Mouse (Mus musculus) G1E-ER4 (cell line): ENCODE measurements around the gene Gnb1. TPM values are rescaled to one million over a fixed set of nuclear protein-coding genes. Genes with fewer than 3 reads are reported as not detected.

Source experiments
- GATA1 ChIP-seq: IDR thresholded peaks from one replicate; pipeline ENCODE4 v1.8.0; 2012; ENCODE audit warnings: low read length, inconsistent platforms
- polyA plus RNA-seq: library from polyadenylated mRNA; stranded (reverse); fragments of >175 nt; gene quantifications from 2 replicates; pipeline ENCODE4 v1.2.3, GENCODE M21; 2012

Gene Gnb1
- polyA plus RNA-seq, 1 experiment: 42.8 TPM

DNA sequence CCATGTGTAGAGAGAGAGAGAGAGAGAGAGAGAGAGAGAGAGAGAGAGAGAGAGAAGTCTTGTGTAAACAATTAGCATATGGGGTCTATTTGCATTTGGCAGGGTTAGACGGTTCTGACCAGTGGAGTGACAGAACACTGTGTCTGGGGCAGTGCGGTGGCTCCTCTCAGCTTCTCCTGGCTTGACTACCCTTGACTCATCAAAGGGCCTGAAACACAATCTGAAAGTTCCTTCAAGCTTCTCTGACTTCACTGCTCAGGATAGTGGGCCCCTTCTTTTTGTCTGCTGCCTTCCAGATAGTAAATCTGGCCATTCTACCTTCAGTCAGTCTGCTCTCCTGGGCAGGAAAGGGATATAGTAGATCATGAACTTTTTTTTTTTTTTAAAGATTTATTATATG, 115.7 kb downstream of the Gnb1 start:
- TF ChIP-seq GATA1: no peak

Other genes with a start within 250 kb of the Gnb1 start
- gene Faap20, start 241.6 kb upstream of the Gnb1 start, polyA plus RNA-seq: 34.7 and 37.0 TPM in 2 replicates
- gene Prkcz, start 130.0 kb upstream of the Gnb1 start, polyA plus RNA-seq: not detected in 2 replicates
- not detected in 2 replicates for gene Gabrd, start 93.2 kb upstream of the Gnb1 start, polyA plus RNA-seq
- not detected in 2 replicates for gene Cfap74, start 82.2 kb upstream of the Gnb1 start, polyA plus RNA-seq
- gene Tmem52, start 22.2 kb upstream of the Gnb1 start, polyA plus RNA-seq: not detected in 2 replicates
- 69.0 and 74.8 TPM in 2 replicates for gene Nadk, start 71.0 kb downstream of the Gnb1 start, polyA plus RNA-seq
- gene Slc35e2, start 110.1 kb downstream of the Gnb1 start, polyA plus RNA-seq: 2.6 TPM in 2 replicates
- gene Cdk11b, start 133.5 kb downstream of the Gnb1 start, polyA plus RNA-seq: 112 and 114 TPM in 2 replicates
- gene Gm10563, start 154.0 kb downstream of the Gnb1 start, polyA plus RNA-seq: not detected in 2 replicates
- gene Mmp23, start 162.0 kb downstream of the Gnb1 start, polyA plus RNA-seq: 0.08 and 0.09 TPM in 2 replicates
- gene Mib2, start 177.8 kb downstream of the Gnb1 start, polyA plus RNA-seq: 32.9 and 34.2 TPM in 2 replicates
- gene Fndc10, start 203.0 kb downstream of the Gnb1 start, polyA plus RNA-seq: not detected in 2 replicates
- gene Ssu72, start 213.4 kb downstream of the Gnb1 start, polyA plus RNA-seq: 50.1 and 52.0 TPM in 2 replicates
- 0.73 and 0.79 TPM in 2 replicates for gene Tmem240, start 243.4 kb downstream of the Gnb1 start, polyA plus RNA-seq